Mouse (Mus musculus) stomach, embryonic 15.5 days (tissue): ENCODE data around the gene Gas1. TPM values are rescaled to one million over a fixed set of nuclear protein-coding genes. Genes with fewer than 3 reads are reported as not detected.
A peak's percentile ranks its signal among the peaks of the same experiment; 100 is the strongest.

Experiments used
- ATAC-seq: fragments of 200-750 bp; cut with Nextera tagmentation; 2 replicates; pipeline ENCODE4 v1.8.0; 2017; ENCODE audit warnings: low read depth, moderate number of reproducible peaks, moderate TSS enrichment; ENCODE audit not compliant: insufficient read depth, low FRiP score
- H3K27ac ChIP-seq: fragments of 300-500 bp; sonication (generic); 2 replicates; pipeline ENCODE4 v1.5.1; 2015; ENCODE audit warnings: mild to moderate bottlenecking, inconsistent platforms
- H3K27me3 ChIP-seq: fragments of 300-500 bp; sonication (generic); replicated peaks from 2 replicates; pipeline ENCODE4 v1.6.1; 2015; ENCODE audit warnings: inconsistent platforms
- H3K36me3 ChIP-seq: fragments of 300-500 bp; sonication (generic); 2 replicates; pipeline ENCODE4 v1.6.1; 2015; ENCODE audit warnings: inconsistent platforms
- H3K4me1 ChIP-seq: fragments of 300-500 bp; sonication (generic); 2 replicates; pipeline ENCODE4 v1.6.1; 2015; ENCODE audit warnings: inconsistent platforms
- H3K4me2 ChIP-seq: fragments of 300-500 bp; sonication (generic); 2 replicates; pipeline ENCODE4 v1.6.1; 2015; ENCODE audit warnings: mild to moderate bottlenecking, inconsistent platforms
- H3K4me3 ChIP-seq: fragments of 300-500 bp; sonication (generic); replicated peaks from 2 replicates; pipeline ENCODE4 v1.5.1; 2015; ENCODE audit warnings: inconsistent platforms
- H3K9ac ChIP-seq: fragments of 300-500 bp; sonication (generic); 2 replicates; pipeline ENCODE4 v1.6.1; 2015; ENCODE audit warnings: inconsistent platforms
- H3K9me3 ChIP-seq: fragments of 300-500 bp; sonication (generic); 2 replicates; pipeline ENCODE4 v1.6.1; 2016; ENCODE audit warnings: inconsistent platforms
- WGBS: fragments of 180-500 bp; shearing (Covaris S2); methylation state at CpG from one replicate; pipeline ENCODE4 v1.1.7; 2015; 5-methylcytosine and 5-hydroxymethylcytosine counted together
- polyA plus RNA-seq: library from polyadenylated mRNA; unstranded; fragments of >200 nt; fragmentation: Nextera tagmentation; extraction: Ambion mirVana; gene quantifications from 2 replicates; pipeline ENCODE4 v1.2.1, GENCODE M21; 2015

Gas1 gene
- polyA plus RNA-seq, 1 experiment from 2014 or later: 104 TPM

- no peak overlapping the region for H3K9ac ChIP-seq
- no peaks in the 10 kb centered on the region for H3K27me3 ChIP-seq
- H3K4me1 ChIP-seq: no peaks in the 10 kb centered on the region
- no peak overlapping the region for H3K27ac ChIP-seq
- H3K36me3 ChIP-seq: no peaks in the 10 kb centered on the region
- no peak for ATAC-seq
- H3K4me3 ChIP-seq: no peak overlapping the region
- no peaks in the 10 kb centered on the region for H3K9me3 ChIP-seq
- no peak overlapping the region for H3K4me2 ChIP-seq
- 96% methylated on average over 2 of the region's 2 CpGs for WGBS
These were observed 10.1 kb upstream of the Gas1 start for GRCm38 (mm10) chr13:60187276-60187675.

GRCm38 (mm10) chr13:60182346-60182745 lies 5.2 kb upstream of the Gas1 start:
- Histone ChIP-seq H3K4me1 (peaks cover 3% of the 10 kb centered on the region; the same call in 1 of the 2 replicates), H3K4me2 (no peak overlapping the region), H3K9ac (no peak overlapping the region), H3K9me3 (no peaks in the 10 kb centered on the region), H3K36me3 (no peaks in the 10 kb centered on the region), H3K27ac (no peak overlapping the region), H3K4me3 (no peak overlapping the region), H3K27me3 (no peaks in the 10 kb centered on the region)
- 37% methylated on average over 4 of the region's 4 CpGs for WGBS
- no peak for ATAC-seq

GRCm38 (mm10) chr13:60179641-60180040 lies 2.5 kb upstream of the Gas1 start:
- Histone ChIP-seq H3K4me3 (no peak overlapping the region), H3K4me1 (peaks cover 10% of the 10 kb centered on the region), H3K9me3 (no peaks in the 10 kb centered on the region), H3K9ac (no peak overlapping the region), H3K27ac (no peak overlapping the region), H3K36me3 (no peaks in the 10 kb centered on the region), H3K4me2 (no peak overlapping the region), H3K27me3 (0 out of 2 replicates have a peak, but pooled peaks cover 3% of the 10 kb centered on the region)
- WGBS: 83% methylated on average over 4 of the region's 4 CpGs
- no peak for ATAC-seq

- under 1% methylated on average over 15 of the region's 15 CpGs for WGBS
- ATAC-seq: no peak; the same call in 1 of the 2 replicates
- Histone ChIP-seq H3K27me3 (0 out of 2 replicates have a peak, but pooled peaks cover 3% of the 10 kb centered on the region), H3K4me1 (peaks cover 15% of the 10 kb centered on the region), H3K27ac (peak overlapping the region; percentile 98), H3K4me3 (peak overlapping the region; percentile 69), H3K9me3 (no peaks in the 10 kb centered on the region), H3K9ac (no peak overlapping the region), H3K4me2 (peak overlapping the region; percentile 93), H3K36me3 (no peaks in the 10 kb centered on the region)
These were observed 1.3 kb upstream of the Gas1 start for GRCm38 (mm10) chr13:60178416-60178815.

GRCm38 (mm10) chr13:60177797-60178110 lies 589 bp upstream of the Gas1 start:
- H3K36me3 ChIP-seq: no peaks in the 10 kb centered on the region
- ATAC-seq: no peak
- H3K27ac ChIP-seq: peak overlapping the region; percentile 98
- WGBS: under 1% methylated on average over 13 of the region's 13 CpGs
- H3K4me2 ChIP-seq: peak overlapping the region; percentile 93
- peaks cover 15% of the 10 kb centered on the region for H3K4me1 ChIP-seq
- peak overlapping the region; percentile 69 for H3K4me3 ChIP-seq
- H3K9me3 ChIP-seq: no peaks in the 10 kb centered on the region
- H3K27me3 ChIP-seq: 0 out of 2 replicates have a peak, but pooled peaks cover 3% of the 10 kb centered on the region
- no peak overlapping the region for H3K9ac ChIP-seq

- 0% methylated on average over 48 of the region's 53 CpGs for WGBS
- Histone ChIP-seq H3K9me3 (no peaks in the 10 kb centered on the region), H3K4me1 (peaks cover 19% of the 10 kb centered on the region), H3K9ac (peak overlapping the region; percentile 87), H3K27me3 (0 out of 2 replicates have a peak, but pooled peaks cover 3% of the 10 kb centered on the region), H3K4me3 (peak overlapping the region; percentile 69), H3K36me3 (no peaks in the 10 kb centered on the region), H3K4me2 (peak overlapping the region; percentile 93), H3K27ac (peak overlapping the region; percentile 98)
- no peak for ATAC-seq
These were observed 424 bp downstream of the Gas1 start for GRCm38 (mm10) chr13:60176776-60177105.

- ATAC-seq: no peak; the same call in 1 of the 2 replicates
- Histone ChIP-seq H3K9ac (peak overlapping the region; percentile 87), H3K4me2 (peak overlapping the region; percentile 93), H3K4me1 (peaks cover 19% of the 10 kb centered on the region), H3K27ac (peak overlapping the region; percentile 98), H3K27me3 (peaks cover 5% of the 10 kb centered on the region; the same call in 1 of the 2 replicates), H3K9me3 (no peaks in the 10 kb centered on the region), H3K4me3 (peak overlapping the region; percentile 69), H3K36me3 (no peaks in the 10 kb centered on the region)
- WGBS: under 1% methylated on average over 80 of the region's 82 CpGs
These were observed 909 bp downstream of the Gas1 start for GRCm38 (mm10) chr13:60176136-60176775.

GRCm38 (mm10) chr13:60175490-60176135 lies 1.6 kb downstream of the Gas1 start:
- no peaks in the 10 kb centered on the region for H3K9me3 ChIP-seq
- ATAC-seq: no peak
- peak overlapping the region; percentile 87 for H3K9ac ChIP-seq
- under 1% methylated on average over 59 of the region's 59 CpGs for WGBS
- H3K4me2 ChIP-seq: peak overlapping the region; percentile 93
- peak overlapping the region; percentile 98 for H3K27ac ChIP-seq
- peaks cover 11% of the 10 kb centered on the region; the same call in 1 of the 2 replicates for H3K27me3 ChIP-seq
- no peaks in the 10 kb centered on the region for H3K36me3 ChIP-seq
- peaks cover 19% of the 10 kb centered on the region for H3K4me1 ChIP-seq
- H3K4me3 ChIP-seq: peak overlapping the region; percentile 69

GRCm38 (mm10) chr13:60174953-60175352 lies 2.2 kb downstream of the Gas1 start:
- no peak for ATAC-seq
- Histone ChIP-seq H3K27ac (peak overlapping the region; percentile 98; the same call in 1 of the 2 replicates), H3K9me3 (no peaks in the 10 kb centered on the region), H3K9ac (peak overlapping the region; percentile 87; the same call in 1 of the 2 replicates), H3K4me1 (peaks cover 19% of the 10 kb centered on the region), H3K27me3 (peaks cover 15% of the 10 kb centered on the region; the same call in 1 of the 2 replicates), H3K4me2 (peak overlapping the region; percentile 93), H3K36me3 (no peaks in the 10 kb centered on the region), H3K4me3 (peak overlapping the region; percentile 69)
- WGBS: 2% methylated on average over 7 of the region's 7 CpGs

- Histone ChIP-seq H3K27ac (peak overlapping the region; percentile 63), H3K36me3 (no peaks in the 10 kb centered on the region), H3K4me1 (peaks cover 19% of the 10 kb centered on the region), H3K4me3 (peak overlapping the region; percentile 31), H3K9me3 (no peaks in the 10 kb centered on the region), H3K9ac (peak overlapping the region; percentile 7; the same call in 1 of the 2 replicates), H3K27me3 (peaks cover 16% of the 10 kb centered on the region; the same call in 1 of the 2 replicates), H3K4me2 (peak overlapping the region; percentile 36)
- WGBS: 10% methylated on average over 12 of the region's 12 CpGs
- ATAC-seq: no peak
These were observed 3.3 kb downstream of the Gas1 start for GRCm38 (mm10) chr13:60173591-60174524.

- 2% methylated on average over 3 of the region's 3 CpGs for WGBS
- no peak for ATAC-seq
- H3K4me3 ChIP-seq: 0 out of 2 replicates have a peak overlapping the region, but pooled peaks have one; percentile 31
These were observed 4.0 kb downstream of the Gas1 start for GRCm38 (mm10) chr13:60173186-60173585.

More at GRCm38 (mm10) chr13:60173186-60173585, 4.0 kb downstream of the Gas1 start:
- H3K4me2 ChIP-seq: no peak overlapping the region; the same call in 1 of the 2 replicates
- H3K36me3 ChIP-seq: no peaks in the 10 kb centered on the region
- H3K4me1 ChIP-seq: peaks cover 16% of the 10 kb centered on the region
- peak overlapping the region; percentile 49; the same call in 1 of the 2 replicates for H3K27ac ChIP-seq
- no peak overlapping the region for H3K9ac ChIP-seq
- H3K27me3 ChIP-seq: peaks cover 16% of the 10 kb centered on the region
- no peaks in the 10 kb centered on the region for H3K9me3 ChIP-seq
